Comparison of ENCODE assay signal across 30 mouse cellular contexts in the genomic region with DNA sequence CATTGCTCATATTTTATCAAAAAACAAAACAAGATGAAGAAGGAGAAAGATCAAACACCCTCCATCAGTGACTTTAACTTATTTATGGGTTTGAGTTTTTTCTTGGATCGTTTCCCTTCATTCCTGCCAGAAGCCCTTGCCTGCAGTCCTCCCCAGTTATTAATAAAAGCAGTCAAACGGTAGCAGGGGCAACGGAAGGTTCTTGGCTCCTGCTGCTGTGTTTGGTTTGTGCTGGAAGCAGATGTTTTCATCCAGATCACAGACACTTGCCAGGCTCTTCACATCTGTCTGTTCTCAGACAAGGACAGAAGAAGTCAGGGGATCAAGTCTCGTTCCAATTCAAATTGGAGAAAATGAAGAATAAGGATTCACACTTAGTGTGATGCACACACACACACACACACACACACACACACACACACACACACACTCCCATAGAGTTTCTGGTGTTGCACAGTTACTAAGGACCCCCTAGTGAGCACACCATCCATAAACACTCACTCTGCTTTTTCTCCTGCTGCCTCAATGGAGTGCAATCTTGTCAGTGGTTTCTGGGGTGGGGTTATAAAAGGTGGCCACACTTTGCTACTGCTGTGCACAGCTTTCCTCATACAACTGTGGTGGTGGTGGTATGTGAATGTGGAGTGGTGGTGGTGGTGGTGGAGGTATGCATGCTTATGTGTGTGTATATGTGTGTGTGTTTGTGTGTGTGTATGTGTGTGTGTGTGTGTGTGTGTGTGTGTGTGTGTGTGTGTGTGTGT.
DNase-seq lines count a peak whose midpoint lies in the region; ATAC-seq and TF ChIP-seq lines count a peak whose summit lies in the region.
"Had no signal": no experiment of that assay in that cellular context is flagged by ENCODE, and none has a peak within 500 bp of the region (broad histone marks: within the 10 kb centered on the region; RNA-seq: fewer than 3 reads in every experiment).

No protein-coding gene starts in this region.

- H3K27me3 ChIP-seq in intestine, embryonic 16.5 days (replicated peaks; ENCODE audit: control insufficient read depth, insufficient read depth, low read length), result no peaks in the 10 kb centered on the region
- no peaks in the 10 kb centered on the region for H3K27me3 ChIP-seq in intestine, postnatal 0 days (replicated peaks; ENCODE audit: control insufficient read depth, insufficient read depth, low read length)
- H3K27me3 ChIP-seq in kidney, embryonic 15.5 days, result no peaks in the 10 kb centered on the region
- H3K27me3 ChIP-seq: embryonic facial prominence, embryonic 13.5 days; heart, embryonic 13.5 days; hindbrain, embryonic 15.5 days; midbrain, embryonic 13.5 days had no signal

- peak; percentile 28 to 52 for DNase-seq in kidney, postnatal 4 days
- peak; percentile 22 for DNase-seq in lung, postnatal 10 days
- no peak for DNase-seq in lung, postnatal 25 days (ENCODE audit: low spot score)
- DNase-seq in cerebellum, adult 9-11 months, result no peak
- DNase-seq: adrenal gland, postnatal 14 days; cerebellum, adult 11 months; cerebellum, adult 9-10 months; embryo, embryonic 11 days; gastrocnemius, adult 2 months; gastrocnemius, postnatal 36 days; heart, postnatal 10 days; kidney, adult 8-10 months; lung, postnatal 4 days; thymus, adult 2 months; thymus, postnatal 36 days had no signal

- H3K9ac ChIP-seq in intestine, embryonic 16.5 days (ENCODE audit: low read depth, low read length), result no peak overlapping the region
- no peak overlapping the region for H3K9ac ChIP-seq in intestine, postnatal 0 days (ENCODE audit: low read depth, low read length)
- H3K9ac ChIP-seq in kidney, embryonic 15.5 days, result no peak overlapping the region
- H3K9ac ChIP-seq: embryonic facial prominence, embryonic 13.5 days; heart, embryonic 13.5 days; hindbrain, embryonic 15.5 days; limb, embryonic 15.5 days; liver, embryonic 14.5 days; midbrain, embryonic 13.5 days had no signal

- no peaks in the 10 kb centered on the region for H3K36me3 ChIP-seq in intestine, embryonic 16.5 days (ENCODE audit: control insufficient read depth, insufficient read depth, low read length)
- no peaks in the 10 kb centered on the region for H3K36me3 ChIP-seq in intestine, postnatal 0 days (ENCODE audit: control insufficient read depth, insufficient read depth)
- H3K36me3 ChIP-seq in kidney, embryonic 15.5 days, result no peaks in the 10 kb centered on the region
- H3K36me3 ChIP-seq: embryonic facial prominence, embryonic 13.5 days; heart, embryonic 13.5 days; hindbrain, embryonic 10.5 days; hindbrain, embryonic 15.5 days; limb, embryonic 15.5 days; midbrain, embryonic 13.5 days had no signal

- TF ChIP-seq CTCF in intestine, postnatal 0 days (IDR thresholded peaks at IDR 0.05; ENCODE audit: low read depth), result no peak

- H3K27ac ChIP-seq in intestine, embryonic 16.5 days (ENCODE audit: low read length), result no peak overlapping the region
- no peak overlapping the region for H3K27ac ChIP-seq in intestine, postnatal 0 days (ENCODE audit: low read depth, low read length)
- H3K27ac ChIP-seq in kidney, embryonic 15.5 days, result no peak overlapping the region
- H3K27ac ChIP-seq: embryonic facial prominence, embryonic 13.5 days; gastrocnemius, adult 2 months; heart, embryonic 13.5 days; hindbrain, embryonic 10.5 days; hindbrain, embryonic 15.5 days; layer of hippocampus, adult 2 months; limb, embryonic 15.5 days; liver, embryonic 14.5 days; midbrain, embryonic 13.5 days had no signal

- WGBS in intestine, embryonic 16.5 days, result 41% methylated on average over 4 of the region's 4 CpGs
- 39% methylated on average over 4 of the region's 4 CpGs for WGBS in intestine, postnatal 0 days
- WGBS in kidney, embryonic 15.5 days, result 26% methylated on average over 4 of the region's 4 CpGs

- peak; percentile 40; the same call in 1 of the 2 replicates for ATAC-seq in intestine, embryonic 16.5 days
- ATAC-seq in intestine, postnatal 0 days, result no peak
- ATAC-seq in kidney, embryonic 15.5 days (replicated peaks; ENCODE audit: low FRiP score), result no peak; the same call in 1 of the 2 replicates
- ATAC-seq: forebrain, embryonic 16.5 days; inflammation-experienced regulatory T-cells, adult 6 months; midbrain, embryonic 13.5 days had no signal

- no peaks in the 10 kb centered on the region for H3K9me3 ChIP-seq in intestine, embryonic 16.5 days (ENCODE audit: control insufficient read depth, low read length)
- H3K9me3 ChIP-seq in intestine, postnatal 0 days (ENCODE audit: control insufficient read depth), result no peaks in the 10 kb centered on the region
- H3K9me3 ChIP-seq in kidney, embryonic 15.5 days (replicated peaks), result no peaks in the 10 kb centered on the region
- H3K9me3 ChIP-seq: embryonic facial prominence, embryonic 13.5 days; hindbrain, embryonic 15.5 days; limb, embryonic 15.5 days; midbrain, embryonic 13.5 days had no signal

- no peak overlapping the region for H3K4me3 ChIP-seq in intestine, embryonic 16.5 days (ENCODE audit: low read length)
- H3K4me3 ChIP-seq in intestine, postnatal 0 days (ENCODE audit: low read depth, low read length), result no peak overlapping the region
- no peak overlapping the region for H3K4me3 ChIP-seq in kidney, embryonic 15.5 days (replicated peaks)
- H3K4me3 ChIP-seq: embryonic facial prominence, embryonic 13.5 days; erythroblast, embryonic 14.5 days; gastrocnemius, adult 2 months; heart, embryonic 13.5 days; hindbrain, embryonic 10.5 days; hindbrain, embryonic 15.5 days; layer of hippocampus, adult 2 months; limb, embryonic 15.5 days; megakaryocyte, embryonic 14.5 days; midbrain, embryonic 13.5 days had no signal

- H3K4me1 ChIP-seq in intestine, embryonic 16.5 days (ENCODE audit: control insufficient read depth, insufficient read depth, low read length), result no peaks in the 10 kb centered on the region
- no peaks in the 10 kb centered on the region for H3K4me1 ChIP-seq in intestine, postnatal 0 days (replicated peaks; ENCODE audit: control insufficient read depth, insufficient read depth, low read length)
- H3K4me1 ChIP-seq in kidney, embryonic 15.5 days, result peaks cover 15% of the 10 kb centered on the region
- H3K4me1 ChIP-seq: hindbrain, embryonic 15.5 days; megakaryocyte, embryonic 14.5 days; midbrain, embryonic 13.5 days had no signal

- H3K4me2 ChIP-seq in intestine, embryonic 16.5 days (ENCODE audit: low read depth, low read length), result no peak overlapping the region
- H3K4me2 ChIP-seq in intestine, postnatal 0 days (replicated peaks; ENCODE audit: low read depth), result no peak overlapping the region
- no peak overlapping the region for H3K4me2 ChIP-seq in kidney, embryonic 15.5 days
- H3K4me2 ChIP-seq: embryonic facial prominence, embryonic 13.5 days; heart, embryonic 13.5 days; hindbrain, embryonic 15.5 days; limb, embryonic 15.5 days; midbrain, embryonic 13.5 days had no signal

Comparison
In these comparisons a context has a peak if more than half of its experiments do, and no peak if none do; other contexts are left out.
1. DNase-seq: peak in kidney, postnatal 4 days (2 of 2) and lung, postnatal 10 days (single experiment); none in lung, postnatal 25 days (single experiment) and cerebellum, adult 9-11 months (single experiment).